Mouse (Mus musculus) liver, embryonic 15.5 days (tissue): ENCODE results near the gene Ndufa8. TPM values are rescaled to one million over a fixed set of nuclear protein-coding genes. Genes with fewer than 3 reads are reported as not detected.

ENCODE experiments used
- ATAC-seq: fragments of 200-750 bp; cut with Nextera tagmentation; 2 replicates; pipeline ENCODE4 v1.8.0; 2017; ENCODE audit warnings: moderate number of reproducible peaks, mild to moderate bottlenecking, moderate library complexity; ENCODE audit not compliant: insufficient read depth
- H3K27ac ChIP-seq: fragments of 300-500 bp; sonication (generic); replicated peaks from 2 replicates; pipeline ENCODE4 v1.5.1; 2015; ENCODE audit warnings: mild to moderate bottlenecking, inconsistent platforms
- H3K27me3 ChIP-seq: fragments of 300-500 bp; sonication (generic); 2 replicates; pipeline ENCODE4 v1.6.1; 2015; ENCODE audit warnings: mild to moderate bottlenecking, inconsistent platforms
- H3K36me3 ChIP-seq: fragments of 300-500 bp; sonication (generic); replicated peaks from 2 replicates; pipeline ENCODE4 v1.6.1; 2015; ENCODE audit warnings: moderate library complexity, mild to moderate bottlenecking, inconsistent platforms
- H3K4me1 ChIP-seq: fragments of 300-500 bp; sonication (generic); replicated peaks from 2 replicates; pipeline ENCODE4 v1.6.1; 2015; ENCODE audit warnings: inconsistent platforms
- H3K4me2 ChIP-seq: fragments of 300-500 bp; sonication (generic); 2 replicates; pipeline ENCODE4 v1.6.1; 2015; ENCODE audit warnings: moderate library complexity, mild to moderate bottlenecking, inconsistent platforms
- H3K4me3 ChIP-seq: fragments of 300-500 bp; sonication (generic); replicated peaks from 2 replicates; pipeline ENCODE4 v1.5.1; 2015; ENCODE audit warnings: mild to moderate bottlenecking, inconsistent platforms
- H3K9ac ChIP-seq: fragments of 300-500 bp; sonication (generic); 2 replicates; pipeline ENCODE4 v1.6.1; 2015; ENCODE audit warnings: moderate library complexity, mild to moderate bottlenecking, inconsistent platforms
- H3K9me3 ChIP-seq: fragments of 300-500 bp; sonication (generic); replicated peaks from 2 replicates; pipeline ENCODE4 v1.6.1; 2016; ENCODE audit warnings: inconsistent platforms
- WGBS: fragments of 180-500 bp; shearing (Covaris S2); methylation state at CpG from one replicate; pipeline ENCODE4 v1.1.7; 2015; ENCODE audit warnings: mixed read lengths; ENCODE audit not compliant: insufficient replicate concordance; 5-methylcytosine and 5-hydroxymethylcytosine counted together
- polyA plus RNA-seq: library from polyadenylated mRNA; unstranded; fragments of >200 nt; fragmentation: Nextera tagmentation; extraction: Ambion mirVana; gene quantifications from 2 replicates; pipeline ENCODE4 v1.2.1, GENCODE M21; 2015

The Ndufa8 gene
- polyA plus RNA-seq = 132 and 136 TPM in 2 replicates

- peak within 1 kb of the TSS; percentile 67 for H3K4me3 ChIP-seq
- peak; percentile 96 for ATAC-seq
- peak within 1 kb of the TSS; percentile 77 for H3K9ac ChIP-seq
- WGBS = under 1% methylated on average over 44 of the region's 44 CpGs
- H3K27me3 ChIP-seq = no peaks in the 10 kb centered on the region; the same call in 1 of the 2 replicates
- peaks cover 24% of the 10 kb centered on the region for H3K4me1 ChIP-seq
- 0 out of 2 replicates have a peak within 1 kb of the TSS, but pooled peaks have one; percentile 33 for H3K27ac ChIP-seq
- H3K9me3 ChIP-seq = no peaks in the 10 kb centered on the region
- peak within 1 kb of the TSS; percentile 79 for H3K4me2 ChIP-seq
- peaks cover 4% of the 10 kb centered on the region; the same call in 1 of the 2 replicates for H3K36me3 ChIP-seq
These were observed at the start of gene Ndufa8, which contains the start of gene Morn5 for GRCm38 (mm10) chr2:36048748-36049566. Gene Ndufa8, minus strand, starts transcription at chr2:36049406. Gene Morn5, plus strand, starts transcription at chr2:36049458.

GRCm38 (mm10) chr2:36098021-36098420 is 48.8 kb upstream of the Ndufa8 start:
- H3K4me1 ChIP-seq = peaks cover 5% of the 10 kb centered on the region; the same call in 1 of the 2 replicates
- no peak overlapping the region for H3K9ac ChIP-seq
- ATAC-seq = no peak
- H3K27me3 ChIP-seq = peaks cover 100% of the 10 kb centered on the region
- H3K36me3 ChIP-seq = no peaks in the 10 kb centered on the region
- H3K27ac ChIP-seq = no peak overlapping the region
- no peak overlapping the region for H3K4me2 ChIP-seq
- H3K9me3 ChIP-seq = no peaks in the 10 kb centered on the region
- WGBS = 11% methylated on average over 5 of the region's 5 CpGs
- H3K4me3 ChIP-seq = no peak overlapping the region

GRCm38 (mm10) chr2:36097129-36097815 is 48.1 kb upstream of the Ndufa8 start:
- ATAC-seq = no peak
- Histone ChIP-seq H3K27me3 (peaks cover 100% of the 10 kb centered on the region), H3K4me1 (no peaks in the 10 kb centered on the region), H3K27ac (no peak overlapping the region), H3K9me3 (no peaks in the 10 kb centered on the region), H3K36me3 (no peaks in the 10 kb centered on the region), H3K9ac (no peak overlapping the region), H3K4me2 (no peak overlapping the region), H3K4me3 (no peak overlapping the region)
- 7% methylated on average over 18 of the region's 18 CpGs for WGBS

- WGBS = 8% methylated on average over 31 of the region's 31 CpGs
- no peak overlapping the region for H3K9ac ChIP-seq
These were observed 44.8 kb upstream of the Ndufa8 start for GRCm38 (mm10) chr2:36093914-36094475.

GRCm38 (mm10) chr2:36093301-36093700 is 44.1 kb upstream of the Ndufa8 start:
- WGBS = 30% methylated on average over 7 of the region's 7 CpGs
- peaks cover 15% of the 10 kb centered on the region for H3K4me1 ChIP-seq
- peaks cover 99% of the 10 kb centered on the region for H3K27me3 ChIP-seq

More at GRCm38 (mm10) chr2:36093914-36094475, 44.8 kb upstream of the Ndufa8 start:
- Histone ChIP-seq H3K36me3 (no peaks in the 10 kb centered on the region), H3K27me3 (peaks cover 100% of the 10 kb centered on the region), H3K9me3 (no peaks in the 10 kb centered on the region), H3K4me1 (peaks cover 15% of the 10 kb centered on the region), H3K4me2 (no peak overlapping the region), H3K27ac (no peak overlapping the region), H3K4me3 (no peak overlapping the region)
- ATAC-seq = no peak

GRCm38 (mm10) chr2:36092748-36093147 is 43.5 kb upstream of the Ndufa8 start:
- Histone ChIP-seq H3K9ac (no peak overlapping the region), H3K4me3 (no peak overlapping the region), H3K27ac (no peak overlapping the region), H3K4me2 (no peak overlapping the region), H3K27me3 (peaks cover 98% of the 10 kb centered on the region), H3K4me1 (peaks cover 15% of the 10 kb centered on the region), H3K9me3 (no peaks in the 10 kb centered on the region), H3K36me3 (no peaks in the 10 kb centered on the region)
- WGBS = 11% methylated on average over 4 of the region's 4 CpGs
- no peak for ATAC-seq

More at GRCm38 (mm10) chr2:36093301-36093700, 44.1 kb upstream of the Ndufa8 start:
- no peak overlapping the region for H3K27ac ChIP-seq
- H3K9ac ChIP-seq = no peak overlapping the region
- no peak overlapping the region for H3K4me3 ChIP-seq
- no peak for ATAC-seq
- no peaks in the 10 kb centered on the region for H3K36me3 ChIP-seq
- H3K4me2 ChIP-seq = no peak overlapping the region
- no peaks in the 10 kb centered on the region for H3K9me3 ChIP-seq

- H3K9me3 ChIP-seq = no peaks in the 10 kb centered on the region
- H3K4me2 ChIP-seq = peak overlapping the region; percentile 70
- H3K27ac ChIP-seq = no peak overlapping the region
- peak; percentile 77 for ATAC-seq
- H3K27me3 ChIP-seq = peaks cover 98% of the 10 kb centered on the region
- H3K4me1 ChIP-seq = peaks cover 15% of the 10 kb centered on the region
- no peak overlapping the region for H3K9ac ChIP-seq
- WGBS = 1% methylated on average over 70 of the region's 70 CpGs
- H3K36me3 ChIP-seq = no peaks in the 10 kb centered on the region
- peak overlapping the region; percentile 53 for H3K4me3 ChIP-seq
These were observed 41.9 kb upstream of the Ndufa8 start for GRCm38 (mm10) chr2:36090853-36091741.

GRCm38 (mm10) chr2:36089190-36089589 is 40.0 kb upstream of the Ndufa8 start:
- no peak overlapping the region for H3K27ac ChIP-seq
- peaks cover 15% of the 10 kb centered on the region for H3K4me1 ChIP-seq
- H3K9me3 ChIP-seq = no peaks in the 10 kb centered on the region
- H3K4me3 ChIP-seq = no peak overlapping the region
- no peak for ATAC-seq
- WGBS = 49% methylated on average over 3 of the region's 3 CpGs
- no peaks in the 10 kb centered on the region for H3K36me3 ChIP-seq
- no peak overlapping the region for H3K9ac ChIP-seq
- no peak overlapping the region for H3K4me2 ChIP-seq
- peaks cover 80% of the 10 kb centered on the region for H3K27me3 ChIP-seq

- H3K4me1 ChIP-seq = no peaks in the 10 kb centered on the region
- H3K9me3 ChIP-seq = no peaks in the 10 kb centered on the region
- no peaks in the 10 kb centered on the region for H3K36me3 ChIP-seq
- no peak overlapping the region for H3K4me2 ChIP-seq
- peaks cover 42% of the 10 kb centered on the region for H3K27me3 ChIP-seq
- no peak overlapping the region for H3K4me3 ChIP-seq
- H3K9ac ChIP-seq = no peak overlapping the region
- WGBS = 65% methylated on average over 1 of the region's 1 CpGs
- no peak for ATAC-seq
- H3K27ac ChIP-seq = no peak overlapping the region
These were observed 35.8 kb upstream of the Ndufa8 start for GRCm38 (mm10) chr2:36085041-36085440.

- H3K4me1 ChIP-seq = no peaks in the 10 kb centered on the region
- no peaks in the 10 kb centered on the region for H3K9me3 ChIP-seq
- WGBS = 56% methylated on average over 9 of the region's 9 CpGs
- H3K36me3 ChIP-seq = no peaks in the 10 kb centered on the region
- H3K27me3 ChIP-seq = peaks cover 22% of the 10 kb centered on the region
- no peak for ATAC-seq
- H3K9ac ChIP-seq = no peak overlapping the region
- no peak overlapping the region for H3K4me2 ChIP-seq
- no peak overlapping the region for H3K4me3 ChIP-seq
- H3K27ac ChIP-seq = no peak overlapping the region
These were observed 33.8 kb upstream of the Ndufa8 start for GRCm38 (mm10) chr2:36082802-36083580.
